Mouse (Mus musculus) neural tube, embryonic 11.5 days (tissue): ENCODE measurements around the gene Acsl3. TPM values are rescaled to one million over a fixed set of nuclear protein-coding genes. Genes with fewer than 3 reads are reported as not detected.
A peak's percentile ranks its signal among the peaks of the same experiment; 100 is the strongest.

ENCODE experiments used
- ATAC-seq: fragments of 200-750 bp; cut with Nextera tagmentation; 2 replicates; pipeline ENCODE4 v1.8.0; 2017; ENCODE audit warnings: moderate number of reproducible peaks, mild to moderate bottlenecking, moderate TSS enrichment, moderate library complexity; ENCODE audit not compliant: insufficient read depth, low FRiP score, low TSS enrichment
- DNase-seq: peaks from one replicate; pipeline ENCODE4 v3.0.0-alpha.2; 2015; ENCODE audit warnings: low spot score
- H3K27ac ChIP-seq: fragments of 300-500 bp; sonication (generic); 2 replicates; pipeline ENCODE4 v1.5.1; 2014; ENCODE audit warnings: low read depth, mild to moderate bottlenecking, low read length
- H3K27me3 ChIP-seq: fragments of 300-500 bp; sonication (generic); 2 replicates; pipeline ENCODE4 v1.6.1; 2014; ENCODE audit warnings: mild to moderate bottlenecking, low read length, mixed read lengths; ENCODE audit not compliant: control insufficient read depth, insufficient read depth
- H3K36me3 ChIP-seq: fragments of 300-500 bp; sonication (generic); 2 replicates; pipeline ENCODE4 v1.6.1; 2014; ENCODE audit warnings: mild to moderate bottlenecking, low read length, moderate library complexity, mixed read lengths; ENCODE audit not compliant: control insufficient read depth, insufficient read depth
- H3K4me1 ChIP-seq: fragments of 300-500 bp; sonication (generic); 2 replicates; pipeline ENCODE4 v1.6.1; 2014; ENCODE audit warnings: low read length, mixed read lengths; ENCODE audit not compliant: control insufficient read depth, insufficient read depth
- H3K4me2 ChIP-seq: fragments of 300-500 bp; sonication (generic); 2 replicates; pipeline ENCODE4 v1.6.1; 2014; ENCODE audit warnings: low read depth, mild to moderate bottlenecking, moderate library complexity
- H3K4me3 ChIP-seq: fragments of 300-500 bp; sonication (generic); 2 replicates; pipeline ENCODE4 v1.5.1; 2014; ENCODE audit warnings: low read depth, low read length
- H3K9ac ChIP-seq: fragments of 300-500 bp; sonication (generic); 2 replicates; pipeline ENCODE4 v1.6.1; 2014; ENCODE audit warnings: mild to moderate bottlenecking, low read length
- H3K9me3 ChIP-seq: fragments of 300-500 bp; sonication (generic); 2 replicates; pipeline ENCODE4 v1.6.1; 2016; ENCODE audit warnings: low read length; ENCODE audit not compliant: control insufficient read depth
- WGBS: fragments of 180-500 bp; shearing (Covaris S2); extraction: QIAGEN DNeasy Blood & Tissue Kit; methylation state at CpG from one replicate; pipeline ENCODE4 v1.1.7; 2014; 5-methylcytosine and 5-hydroxymethylcytosine counted together
- polyA plus RNA-seq: library from polyadenylated mRNA; unstranded; fragments of >200 nt; fragmentation: Nextera tagmentation; extraction: Ambion mirVana; gene quantifications from 2 replicates; pipeline ENCODE4 v1.2.1, GENCODE M21; 2014

The Acsl3 gene
- polyA plus RNA-seq, 1 experiment from 2014 or later = 104 TPM

- no peak overlapping the region for H3K27ac ChIP-seq
- DNase-seq = peak; percentile 80
- no peak overlapping the region for H3K9ac ChIP-seq
- no peaks in the 10 kb centered on the region for H3K9me3 ChIP-seq
- no peaks in the 10 kb centered on the region for H3K27me3 ChIP-seq
- WGBS = 18% methylated on average over 17 of the region's 17 CpGs
- no peaks in the 10 kb centered on the region for H3K4me1 ChIP-seq
- H3K36me3 ChIP-seq = no peaks in the 10 kb centered on the region
- ATAC-seq = peak; percentile 66
- no peak overlapping the region for H3K4me3 ChIP-seq
- no peak overlapping the region for H3K4me2 ChIP-seq
Measured at GRCm38 (mm10) chr1:78724458-78725190, 67.0 kb downstream of the Acsl3 start.

DNA sequence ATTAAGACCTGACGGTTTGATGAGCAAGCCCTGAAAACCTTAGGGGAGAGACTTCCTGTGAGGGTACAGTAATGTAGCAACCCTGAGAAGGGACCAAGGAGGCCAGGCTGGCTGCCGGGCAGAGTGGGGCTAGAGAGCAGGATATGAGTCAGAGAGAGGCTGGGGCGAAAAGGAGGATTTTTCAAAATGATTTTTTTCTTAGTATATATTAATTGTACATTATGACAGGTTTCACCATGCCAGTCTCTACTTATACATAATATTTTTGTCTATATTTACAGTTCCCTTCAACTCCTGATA, 67.5 kb downstream of the Acsl3 start:
- Histone ChIP-seq H3K9me3 (no peaks in the 10 kb centered on the region), H3K36me3 (no peaks in the 10 kb centered on the region), H3K27ac (no peak overlapping the region), H3K27me3 (no peaks in the 10 kb centered on the region), H3K4me2 (no peak overlapping the region), H3K4me3 (no peak overlapping the region), H3K4me1 (no peaks in the 10 kb centered on the region), H3K9ac (no peak overlapping the region)
- 0 out of 2 replicates have a peak, but pooled peaks have one; percentile 24 for ATAC-seq
- DNase-seq = no peak
- WGBS = 66% methylated on average over 3 of the region's 3 CpGs

DNA sequence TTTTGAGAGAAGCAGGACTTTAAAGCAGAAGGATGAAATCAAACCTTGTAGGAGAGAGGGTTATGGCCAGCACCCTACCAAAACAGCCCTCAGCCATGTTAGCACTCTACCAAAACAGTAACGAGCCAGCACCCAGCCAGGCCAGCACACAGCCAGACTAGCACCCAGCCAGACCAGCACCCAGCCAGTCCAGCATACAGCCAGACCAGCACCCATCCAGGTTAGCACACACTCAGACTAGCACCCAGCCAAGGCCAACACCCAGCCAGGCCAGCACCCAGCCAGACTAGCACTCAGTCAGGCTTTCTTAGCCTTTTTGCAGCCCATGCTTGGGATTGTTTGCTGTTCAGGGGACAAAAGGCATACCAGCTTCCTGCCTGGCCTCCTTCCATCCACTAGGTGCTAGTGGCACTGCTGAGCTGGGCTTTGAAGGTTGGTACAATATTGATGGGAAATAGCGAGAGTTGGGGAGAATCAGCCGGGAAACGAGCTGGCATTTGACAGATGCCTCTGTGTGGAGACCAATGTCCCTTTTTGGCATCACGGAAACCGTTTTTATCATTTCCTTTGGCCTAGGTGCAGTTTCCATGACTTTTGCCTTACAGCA, 68.1 kb downstream of the Acsl3 start:
- H3K9me3 ChIP-seq = no peaks in the 10 kb centered on the region
- H3K9ac ChIP-seq = no peak overlapping the region
- DNase-seq (peak; percentile 29), ATAC-seq (no peak)
- H3K27me3 ChIP-seq = no peaks in the 10 kb centered on the region
- 64% methylated on average over 6 of the region's 6 CpGs for WGBS
- H3K4me2 ChIP-seq = no peak overlapping the region
- no peaks in the 10 kb centered on the region for H3K36me3 ChIP-seq
- H3K27ac ChIP-seq = no peak overlapping the region
- no peak overlapping the region for H3K4me3 ChIP-seq
- H3K4me1 ChIP-seq = no peaks in the 10 kb centered on the region

GRCm38 (mm10) chr1:78730114-78730720, 72.6 kb downstream of the Acsl3 start:
- no peaks in the 10 kb centered on the region for H3K4me1 ChIP-seq
- ATAC-seq = no peak
- no peaks in the 10 kb centered on the region for H3K9me3 ChIP-seq
- no peak overlapping the region for H3K9ac ChIP-seq
- DNase-seq = no peak
- H3K36me3 ChIP-seq = no peaks in the 10 kb centered on the region
- H3K27ac ChIP-seq = no peak overlapping the region
- H3K27me3 ChIP-seq = no peaks in the 10 kb centered on the region
- WGBS = 87% methylated on average over 9 of the region's 9 CpGs
- H3K4me3 ChIP-seq = no peak overlapping the region
- H3K4me2 ChIP-seq = no peak overlapping the region

DNA sequence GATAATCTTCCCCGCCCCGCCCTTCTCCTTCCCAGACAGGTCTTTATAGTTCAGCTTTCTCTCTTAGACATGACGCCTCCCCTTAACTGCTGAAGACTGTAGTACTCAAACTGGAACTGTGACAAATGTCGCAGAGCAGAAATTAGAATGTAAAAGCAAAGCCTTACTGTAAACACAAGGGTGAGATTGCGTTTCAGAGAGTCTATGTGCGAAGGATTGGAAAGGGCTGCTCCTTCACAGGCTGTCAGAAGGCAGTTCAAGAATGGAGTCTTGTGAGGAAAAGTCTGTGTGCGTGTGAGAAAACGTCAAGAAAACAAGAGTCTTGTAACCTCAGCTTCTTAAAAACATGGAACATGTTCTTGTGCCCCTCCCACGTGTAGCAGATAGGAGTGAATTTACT, 74.7 kb downstream of the Acsl3 start:
- ATAC-seq (no peak), DNase-seq (no peak)
- Histone ChIP-seq H3K27ac (no peak overlapping the region), H3K27me3 (no peaks in the 10 kb centered on the region), H3K9me3 (no peaks in the 10 kb centered on the region), H3K36me3 (no peaks in the 10 kb centered on the region), H3K9ac (no peak overlapping the region), H3K4me3 (no peak overlapping the region), H3K4me1 (no peaks in the 10 kb centered on the region), H3K4me2 (no peak overlapping the region)
- WGBS = 90% methylated on average over 9 of the region's 9 CpGs

GRCm38 (mm10) chr1:78734261-78735000, 76.8 kb downstream of the Acsl3 start:
- DNase-seq = no peak
- WGBS = 79% methylated on average over 17 of the region's 17 CpGs
- no peaks in the 10 kb centered on the region for H3K36me3 ChIP-seq

GRCm38 (mm10) chr1:78737646-78738045, 80.0 kb downstream of the Acsl3 start:
- H3K4me3 ChIP-seq = no peak overlapping the region
- no peaks in the 10 kb centered on the region for H3K36me3 ChIP-seq
- H3K4me1 ChIP-seq = no peaks in the 10 kb centered on the region
- H3K27ac ChIP-seq = no peak overlapping the region
- 54% methylated on average over 5 of the region's 5 CpGs for WGBS
- no peak overlapping the region for H3K4me2 ChIP-seq
- H3K9ac ChIP-seq = no peak overlapping the region
- H3K9me3 ChIP-seq = no peaks in the 10 kb centered on the region
- no peak for ATAC-seq
- no peaks in the 10 kb centered on the region for H3K27me3 ChIP-seq
- no peak for DNase-seq

More at GRCm38 (mm10) chr1:78734261-78735000, 76.8 kb downstream of the Acsl3 start:
- Histone ChIP-seq H3K27ac (no peak overlapping the region), H3K9me3 (no peaks in the 10 kb centered on the region), H3K4me1 (no peaks in the 10 kb centered on the region), H3K4me3 (no peak overlapping the region), H3K4me2 (no peak overlapping the region), H3K27me3 (no peaks in the 10 kb centered on the region), H3K9ac (no peak overlapping the region)
- no peak for ATAC-seq

GRCm38 (mm10) chr1:78740676-78741075, 83.1 kb downstream of the Acsl3 start:
- DNase-seq = no peak
- H3K9me3 ChIP-seq = no peaks in the 10 kb centered on the region

More at GRCm38 (mm10) chr1:78740676-78741075, 83.1 kb downstream of the Acsl3 start:
- ATAC-seq = no peak
- Histone ChIP-seq H3K4me1 (no peaks in the 10 kb centered on the region), H3K36me3 (no peaks in the 10 kb centered on the region), H3K4me2 (no peak overlapping the region), H3K4me3 (no peak overlapping the region), H3K27ac (no peak overlapping the region), H3K9ac (no peak overlapping the region), H3K27me3 (no peaks in the 10 kb centered on the region)
- 90% methylated on average over 11 of the region's 11 CpGs for WGBS
